Mouse (Mus musculus) kidney, postnatal 0 days (tissue): ENCODE measurements at regions not wholly inside any gene's neighbourhood (a gene's known extent, or its start where the extent isn't known, plus 50 kb on each side); places are given as distances from the start of the nearest gene placed in this dataset.

Experiments
- ATAC-seq: fragments of 200-750 bp; cut with Nextera tagmentation; replicated peaks from 2 replicates; pipeline ENCODE4 v1.8.0; 2017; ENCODE audit warnings: low read depth, moderate number of reproducible peaks, moderate TSS enrichment, moderate library complexity; ENCODE audit not compliant: low FRiP score
- DNase-seq: peaks from one replicate; pipeline ENCODE4 v3.0.0-alpha.2; 2016; ENCODE audit warnings: low spot score
- H3K27ac ChIP-seq: fragments of 300-500 bp; sonication (generic); 2 replicates; pipeline ENCODE4 v1.5.1; 2014; ENCODE audit warnings: mild to moderate bottlenecking
- H3K27me3 ChIP-seq: fragments of 300-500 bp; sonication (generic); 2 replicates; pipeline ENCODE4 v1.6.1; 2014; ENCODE audit warnings: low read length, mixed read lengths; ENCODE audit not compliant: insufficient read depth
- H3K36me3 ChIP-seq: fragments of 300-500 bp; sonication (generic); 2 replicates; pipeline ENCODE4 v1.6.1; 2014; ENCODE audit warnings: low read length, mixed read lengths; ENCODE audit not compliant: insufficient read depth
- H3K4me1 ChIP-seq: fragments of 300-500 bp; sonication (generic); replicated peaks from 2 replicates; pipeline ENCODE4 v1.6.1; 2014; ENCODE audit warnings: antibody characterized with exemption, low read length, mixed read lengths; ENCODE audit not compliant: insufficient read depth
- H3K4me2 ChIP-seq: fragments of 300-500 bp; sonication (generic); 2 replicates; pipeline ENCODE4 v1.6.1; 2014; ENCODE audit warnings: mild to moderate bottlenecking, low read length, moderate library complexity, mixed read lengths
- H3K4me3 ChIP-seq: fragments of 300-500 bp; sonication (generic); replicated peaks from 2 replicates; pipeline ENCODE4 v1.5.1; 2014; ENCODE audit warnings: low read depth, low read length
- H3K9ac ChIP-seq: fragments of 300-500 bp; sonication (generic); 2 replicates; pipeline ENCODE4 v1.6.1; 2014; ENCODE audit warnings: low read depth, low read length
- H3K9me3 ChIP-seq: fragments of 300-500 bp; sonication (generic); replicated peaks from 2 replicates; pipeline ENCODE4 v1.6.1; 2016; ENCODE audit warnings: low read length, inconsistent platforms, mixed read lengths
- CTCF ChIP-seq: IDR thresholded peaks from 2 replicates; pipeline ENCODE4 v1.5.1; 2016; ENCODE audit warnings: antibody characterized with exemption, low read depth, mild to moderate bottlenecking, moderate library complexity
- WGBS: fragments of 180-500 bp; shearing (Covaris S2); extraction: QIAGEN DNeasy Blood & Tissue Kit; methylation state at CpG from one replicate; pipeline ENCODE4 v1.1.7; 2014; 5-methylcytosine and 5-hydroxymethylcytosine counted together

GRCm38 (mm10) chr5:56943899-56944298 lies 773.9 kb upstream of the Pcdh7 start:
- Histone ChIP-seq H3K4me2 (no peak overlapping the region), H3K9me3 (no peaks in the 10 kb centered on the region), H3K4me3 (no peak overlapping the region), H3K36me3 (no peaks in the 10 kb centered on the region), H3K27me3 (no peaks in the 10 kb centered on the region), H3K27ac (no peak overlapping the region), H3K9ac (no peak overlapping the region), H3K4me1 (no peaks in the 10 kb centered on the region)
- no peak for DNase-seq
- ATAC-seq: no peak
- TF ChIP-seq CTCF: no peak
- 33% methylated on average over 2 of the region's 2 CpGs for WGBS

DNA sequence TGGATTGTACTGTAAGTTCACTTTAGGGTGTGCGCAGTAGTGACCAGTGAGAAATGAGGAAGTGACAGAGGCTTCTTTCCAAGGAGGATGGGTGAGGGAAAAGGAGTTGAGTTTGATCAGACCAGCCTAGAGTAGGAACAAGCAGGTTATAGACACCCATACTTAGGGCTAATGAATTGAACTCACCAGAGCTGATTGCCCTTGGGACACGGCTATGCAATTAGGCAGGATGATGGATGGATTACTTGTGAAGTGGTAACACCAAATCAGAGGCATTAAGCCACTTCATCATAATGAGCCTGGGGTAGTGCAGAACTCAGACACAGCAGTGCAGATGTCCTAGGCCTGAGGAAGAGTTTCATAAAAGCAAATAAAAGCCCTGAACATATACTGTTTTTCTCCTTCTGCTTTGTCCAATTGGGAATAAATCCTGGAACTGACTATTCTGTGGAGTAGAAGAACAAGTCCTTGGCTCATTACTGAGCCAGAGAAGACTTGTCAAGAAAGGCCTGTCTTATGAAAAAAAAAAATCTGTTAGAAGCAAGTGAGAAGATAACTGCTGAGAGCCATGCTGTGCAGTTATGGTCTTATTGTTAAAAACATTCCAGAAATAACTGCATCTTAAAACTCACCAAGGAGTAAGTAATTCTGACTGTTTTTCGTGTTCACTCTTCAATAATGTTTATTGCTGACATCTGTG lies 764.8 kb upstream of the Pcdh7 start:
- Histone ChIP-seq H3K36me3 (no peaks in the 10 kb centered on the region), H3K4me1 (no peaks in the 10 kb centered on the region), H3K4me3 (no peak overlapping the region), H3K9ac (no peak overlapping the region), H3K9me3 (no peaks in the 10 kb centered on the region), H3K27ac (no peak overlapping the region), H3K27me3 (no peaks in the 10 kb centered on the region), H3K4me2 (no peak overlapping the region)
- no peak for TF ChIP-seq CTCF
- 60% methylated on average over 3 of the region's 3 CpGs for WGBS
- DNase-seq (peak; percentile 17), ATAC-seq (no peak)
